Mouse (Mus musculus) heart, adult 2 months (tissue): ENCODE measurements around the gene Gm17622. TPM values are rescaled to one million over a fixed set of nuclear protein-coding genes. Genes with fewer than 3 reads are reported as not detected.

ENCODE experiments used
- DNase-seq, 2 experiments: peaks; one replicate each; pipeline ENCODE4 v3.0.0; 2021
- H3K27ac ChIP-seq: fragments of 200-600 bp; 2 replicates; pipeline ENCODE4 v1.8.1; 2022
- H3K27me3 ChIP-seq: fragments of 200-500 bp; 2 replicates; pipeline ENCODE4 v1.6.1; 2012; ENCODE audit warnings: mild to moderate bottlenecking, low read length, inconsistent platforms, mixed read lengths; ENCODE audit not compliant: control insufficient read depth, insufficient read depth
- H3K36me3 ChIP-seq: fragments of 200-500 bp; 2 replicates; pipeline ENCODE4 v1.6.1; 2012; ENCODE audit warnings: low read length, inconsistent platforms; ENCODE audit not compliant: control insufficient read depth, insufficient read depth
- H3K4me1 ChIP-seq: fragments of 200-500 bp; 2 replicates; pipeline ENCODE4 v1.6.1; 2011; ENCODE audit warnings: low read length; ENCODE audit not compliant: control insufficient read depth, insufficient read depth
- H3K4me3 ChIP-seq: fragments of 200-600 bp; 2 replicates; pipeline ENCODE4 v1.8.1; 2022
- H3K79me2 ChIP-seq: fragments of 200-500 bp; replicated peaks from 2 replicates; pipeline ENCODE4 v1.6.1; 2012; ENCODE audit warnings: mild to moderate bottlenecking, inconsistent platforms, low read length, moderate library complexity, mixed read lengths; ENCODE audit not compliant: control insufficient read depth, insufficient read depth
- H3K9ac ChIP-seq: fragments of 200-500 bp; 2 replicates; pipeline ENCODE4 v1.6.1; 2012; ENCODE audit warnings: low read depth, mild to moderate bottlenecking, control low read depth, inconsistent platforms, low read length, mixed read lengths
- CTCF ChIP-seq: fragments of 200-600 bp; IDR thresholded peaks from 2 replicates; pipeline ENCODE4 v1.8.1; 2022; ENCODE audit warnings: antibody characterized with exemption, mild to moderate bottlenecking, moderate library complexity
- EP300 ChIP-seq: fragments of 200-500 bp; IDR thresholded peaks from 2 replicates; pipeline ENCODE4 v1.6.1; 2011; ENCODE audit warnings: low read depth, low read length, control low read depth; ENCODE audit not compliant: insufficient read depth
- POLR2A ChIP-seq: fragments of 200-500 bp; IDR thresholded peaks from 2 replicates; pipeline ENCODE4 v1.6.1; 2011; ENCODE audit warnings: mild to moderate bottlenecking, low read depth, low read length, control low read depth; ENCODE audit not compliant: insufficient read depth
- WGBS: fragments of 180-500 bp; shearing (Covaris S2); methylation state at CpG from one replicate; pipeline ENCODE4 v1.1.7; 2018; 5-methylcytosine and 5-hydroxymethylcytosine counted together
- intact Hi-C: fragments of 180-260 bp; cut with DNase I; formaldehyde crosslinking; loops from one replicate; pipeline ENCODE4 v1.15.1; 2025
- polyA plus RNA-seq: library from polyadenylated mRNA; depleted of rRNA; stranded (reverse); fragments of >200 nt; gene quantifications from 2 replicates; pipeline ENCODE4 v1.2.3, GENCODE M21; 2012; rRNA removed
- total RNA-seq, 2 experiments: library from RNA; stranded (reverse); gene quantifications; 2 replicates each; pipeline ENCODE4 v1.2.3; 2021

Gene Gm17622
- total and polyA plus RNA-seq, 3 experiments = not detected

- 77% methylated on average over 5 of the region's 5 CpGs for WGBS
- H3K4me1 ChIP-seq = peaks cover 4% of the 10 kb centered on the region
- no peak overlapping the region for H3K4me3 ChIP-seq
- H3K27me3 ChIP-seq = no peaks in the 10 kb centered on the region
- H3K36me3 ChIP-seq = no peaks in the 10 kb centered on the region; the same call in 1 of the 2 replicates
- no peak overlapping the region for H3K9ac ChIP-seq
- peaks cover 1% of the 10 kb centered on the region; the same call in 1 of the 2 replicates for H3K79me2 ChIP-seq
- no peak for DNase-seq
- TF ChIP-seq POLR2A = no peak
- TF ChIP-seq EP300 = no peak
- TF ChIP-seq CTCF = no peak
- H3K27ac ChIP-seq = no peak overlapping the region
- intact Hi-C loops = loop anchor here (10.0 kb wide), 1 partner anchor 138 kb away; the partner anchor contains the start of gene Hmgcr
Observed at GRCm38 (mm10) chr13:96536821-96537572, 46.5 kb downstream of the Gm17622 start.

DNA sequence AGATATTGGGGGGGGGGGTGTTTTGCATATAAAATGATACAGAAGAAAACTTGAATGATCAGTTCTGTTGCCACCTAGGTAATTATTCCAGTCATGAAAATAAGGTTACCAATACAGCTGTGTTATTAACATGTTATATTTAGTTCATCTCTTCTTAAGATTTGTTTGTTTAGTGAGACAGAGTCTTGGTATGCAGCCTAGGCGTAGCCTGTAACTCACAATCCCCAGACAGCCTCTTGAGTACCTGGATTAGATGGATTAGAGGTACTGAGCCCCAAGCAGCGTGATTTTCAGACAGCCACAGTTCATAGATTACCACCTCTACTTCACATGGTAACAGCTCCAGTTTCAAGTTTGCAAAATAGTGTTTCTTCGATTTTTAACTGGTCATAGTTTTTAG lies 47.6 kb downstream of the Gm17622 start:
- intact Hi-C loops = loop anchor here (10.0 kb wide), 1 partner anchor 137 kb away; the partner anchor contains the start of gene Hmgcr
- 85% methylated on average over 3 of the region's 3 CpGs for WGBS
- H3K27ac ChIP-seq = no peak overlapping the region
- no peaks in the 10 kb centered on the region for H3K27me3 ChIP-seq
- no peak overlapping the region for H3K4me3 ChIP-seq
- H3K79me2 ChIP-seq = no peaks in the 10 kb centered on the region; the same call in 1 of the 2 replicates
- no peak for DNase-seq
- H3K4me1 ChIP-seq = peaks cover 1% of the 10 kb centered on the region; the same call in 1 of the 2 replicates
- TF ChIP-seq CTCF (no peak), POLR2A (no peak), EP300 (no peak)
- H3K9ac ChIP-seq = no peak overlapping the region
- H3K36me3 ChIP-seq = no peaks in the 10 kb centered on the region

Other genes with a start within 250 kb of the Gm17622 start
- gene Poc5, start 102.4 kb upstream of the Gm17622 start, total RNA-seq = 1 to 10 TPM; 9.6 to 9.8 TPM
- gene Poc5, start 102.4 kb upstream of the Gm17622 start, polyA plus RNA-seq = 5.9 and 11.5 TPM in 2 replicates
- gene Ankdd1b, start 19.5 kb upstream of the Gm17622 start, total RNA-seq = under 1 TPM; 0.26 to 0.41 TPM
- 0.45 and 0.91 TPM in 2 replicates for gene Ankdd1b, start 19.5 kb upstream of the Gm17622 start, polyA plus RNA-seq
- 1 to 10 TPM; 4.1 to 5.2 TPM for gene Polk, start 51.8 kb downstream of the Gm17622 start, total RNA-seq
- 1.1 and 2.1 TPM in 2 replicates for gene Polk, start 51.8 kb downstream of the Gm17622 start, polyA plus RNA-seq
- gene Col4a3bp, start 51.9 kb downstream of the Gm17622 start, total RNA-seq = 10 to 100 TPM; 33.3 to 39.8 TPM
- gene Col4a3bp, start 51.9 kb downstream of the Gm17622 start, polyA plus RNA-seq = 7.1 and 21.7 TPM in 2 replicates
- gene Hmgcr, start 180.2 kb downstream of the Gm17622 start, total RNA-seq = 10 to 100 TPM in 1 of 2 experiments, 1 to 10 TPM in 1; 8.4 to 10.0 TPM
- 2.7 and 4.6 TPM in 2 replicates for gene Hmgcr, start 180.2 kb downstream of the Gm17622 start, polyA plus RNA-seq